In genomic region chr11:34149370-34149976, GRCm38 (mm10) we compare ENCODE assay signal across 9 mouse cellular contexts. TPM values are rescaled to one million over a fixed set of nuclear protein-coding genes. Genes with fewer than 3 reads are reported as not detected.
DNase-seq lines count a peak whose midpoint lies in the region; ATAC-seq and TF ChIP-seq lines count a peak whose summit lies in the region.
"Had no signal": no experiment of that assay in that cellular context is flagged by ENCODE, and none has a peak within 500 bp of the region (broad histone marks: within the 10 kb centered on the region; RNA-seq: fewer than 3 reads in every experiment).

No protein-coding gene starts in this region.

- TF ChIP-seq POLR2A in MEL (IDR thresholded peaks at IDR 0.05; ENCODE audit: control insufficient read depth in 1 of 2, insufficient read depth in 1 of 2, low read depth in 1 of 2, low read length in 2 of 2, poor library complexity in 1 of 2), result no peak

- H3K36me3 ChIP-seq in MEL (ENCODE audit: control insufficient read depth in 1 of 2, insufficient read depth in 2 of 2, low read length in 2 of 2), result no peaks in the 10 kb centered on the region
- no peaks in the 10 kb centered on the region for H3K36me3 ChIP-seq in forebrain, embryonic 13.5 days (ENCODE audit: poor library complexity, severe bottlenecking)
- H3K36me3 ChIP-seq in hindbrain, embryonic 10.5 days, result no peaks in the 10 kb centered on the region
- no peaks in the 10 kb centered on the region for H3K36me3 ChIP-seq in lung, postnatal 0 days (ENCODE audit: insufficient read depth, low read length)

- H3K4me1 ChIP-seq in MEL (ENCODE audit: control insufficient read depth in 1 of 2, insufficient read depth in 2 of 2, low read length in 2 of 2), result no peaks in the 10 kb centered on the region
- no peaks in the 10 kb centered on the region for H3K4me1 ChIP-seq in forebrain, embryonic 13.5 days
- H3K4me1 ChIP-seq in hindbrain, embryonic 10.5 days (replicated peaks), result peaks cover 3% of the 10 kb centered on the region; the same call in 1 of the 2 replicates
- H3K4me1 ChIP-seq in lung, postnatal 0 days (ENCODE audit: insufficient read depth, low read depth, low read length), result no peaks in the 10 kb centered on the region

- peak; percentile 85 for ATAC-seq in forebrain, embryonic 13.5 days
- ATAC-seq in lung, postnatal 0 days, result peak; percentile 79

- DNase-seq in MEL (ENCODE audit: low read depth, low spot score), result peak; percentile 85
- DNase-seq in c-Kit-positive CD71-positive TER-119-positive erythroid progenitor cells, embryonic 14.5 days (ENCODE audit: low spot score), result peak; percentile 27
- peak; percentile 78 for DNase-seq in hindbrain, embryonic 10.5 days (ENCODE audit: low spot score)
- peak; percentile 90 for DNase-seq in layer of hippocampus, adult 9-10 months (ENCODE audit: low spot score)
- peak; percentile 90 for DNase-seq in lung, postnatal 0 days (ENCODE audit: low spot score)
- peak; percentile 36 for DNase-seq in retina, adult 2 months (ENCODE audit: low read depth, low spot score)
- peak; percentile 46 to 59 for DNase-seq in thymus, postnatal 36 days

- H3K9ac ChIP-seq in MEL (ENCODE audit: control insufficient read depth, low read depth, low read length, poor library complexity, severe bottlenecking), result no peak overlapping the region
- H3K9ac ChIP-seq in forebrain, embryonic 13.5 days, result no peak overlapping the region
- no peak overlapping the region for H3K9ac ChIP-seq in lung, postnatal 0 days (replicated peaks; ENCODE audit: low read depth)

- no peaks in the 10 kb centered on the region for H3K9me3 ChIP-seq in MEL (replicated peaks; ENCODE audit: insufficient read depth, low read length)
- H3K9me3 ChIP-seq in forebrain, embryonic 13.5 days (replicated peaks), result no peaks in the 10 kb centered on the region
- no peaks in the 10 kb centered on the region for H3K9me3 ChIP-seq in hindbrain, embryonic 10.5 days
- H3K9me3 ChIP-seq in lung, postnatal 0 days (ENCODE audit: low read length), result no peaks in the 10 kb centered on the region

- WGBS in forebrain, embryonic 13.5 days, result 36% methylated on average over 5 of the region's 5 CpGs
- WGBS in hindbrain, embryonic 10.5 days, result 33% methylated on average over 5 of the region's 5 CpGs
- 26% methylated on average over 5 of the region's 5 CpGs for WGBS in lung, postnatal 0 days

- H3K27ac ChIP-seq in MEL (ENCODE audit: control insufficient read depth, low read depth, low read length), result no peak overlapping the region
- H3K27ac ChIP-seq in forebrain, embryonic 13.5 days, result no peak overlapping the region
- H3K27ac ChIP-seq in hindbrain, embryonic 10.5 days, result no peak overlapping the region
- H3K27ac ChIP-seq in lung, postnatal 0 days (ENCODE audit: low read length), result no peak overlapping the region

- no peak overlapping the region for H3K4me3 ChIP-seq in MEL (ENCODE audit: control insufficient read depth in 1 of 2, insufficient read depth in 1 of 2, low read depth in 2 of 2, low read length in 2 of 2)
- H3K4me3 ChIP-seq in forebrain, embryonic 13.5 days, result no peak overlapping the region
- no peak overlapping the region for H3K4me3 ChIP-seq in hindbrain, embryonic 10.5 days
- H3K4me3 ChIP-seq in lung, postnatal 0 days (ENCODE audit: low read depth, low read length), result no peak overlapping the region

- H3K79me2 ChIP-seq in MEL (ENCODE audit: control insufficient read depth, insufficient read depth, low read length, poor library complexity), result no peaks in the 10 kb centered on the region

- no peak for TF ChIP-seq EP300 in MEL (IDR thresholded peaks at IDR 0.05; ENCODE audit: low read depth in 1 of 2, low read length in 2 of 2)
- no peak for TF ChIP-seq EP300 in lung, postnatal 0 days (IDR thresholded peaks at IDR 0.05)

- TF ChIP-seq CTCF in MEL (IDR thresholded peaks at IDR 0.05 in 2 of 3, conservative IDR thresholded peaks at IDR 0.05 in 1 of 3; ENCODE audit: control insufficient read depth in 1 of 3, insufficient read depth in 1 of 3, low read depth in 2 of 3, low read length in 3 of 3, poor library complexity in 1 of 3, severe bottlenecking in 1 of 3), result peak; percentile 67 to 94 (median 93)
- TF ChIP-seq CTCF in lung, postnatal 0 days (IDR thresholded peaks at IDR 0.05), result peak; percentile 85

- peak; percentile 91 for TF ChIP-seq RAD21 in MEL (IDR thresholded peaks at IDR 0.05; ENCODE audit: low read depth, low read length)

- H3K4me2 ChIP-seq in forebrain, embryonic 13.5 days, result no peak overlapping the region
- H3K4me2 ChIP-seq in lung, postnatal 0 days (replicated peaks; ENCODE audit: low read depth, low read length), result no peak overlapping the region

- H3K27me3 ChIP-seq in MEL (ENCODE audit: control insufficient read depth in 1 of 2, insufficient read depth in 2 of 2, low read length in 2 of 2), result peaks cover 5 to 7% of the 10 kb centered on the region in 2 experiments
- H3K27me3 ChIP-seq in forebrain, embryonic 13.5 days, result peaks cover 28% of the 10 kb centered on the region
- no peaks in the 10 kb centered on the region for H3K27me3 ChIP-seq in hindbrain, embryonic 10.5 days (ENCODE audit: insufficient read depth, poor library complexity, severe bottlenecking)
- H3K27me3 ChIP-seq in lung, postnatal 0 days (replicated peaks; ENCODE audit: insufficient read depth, low read length), result no peaks in the 10 kb centered on the region

TF ChIP-seq in MEL, 35 proteins besides CTCF, POLR2A, EP300 and RAD21:
- TF ChIP-seq BHLHE40 (IDR thresholded peaks at IDR 0.05; ENCODE audit: borderline replicate concordance, low read depth, low read length) (no peak), ZC3H11A (IDR thresholded peaks at IDR 0.05; ENCODE audit: low read depth, low read length) (peak; percentile 71), ELF1 (IDR thresholded peaks at IDR 0.05; ENCODE audit: low read depth, low read length) (no peak), SMC3 (IDR thresholded peaks at IDR 0.05; ENCODE audit: low read depth, low read length) (peak; percentile 86)
TF ChIP-seq in MEL: peak in this region for 2.

RNA-seq across cellular contexts. Expression of gene 4930469K13Rik, which starts 51.1 kb away (rescaled TPM):
- 0.23 TPM in 1 of 2 replicates, not detected in the other for total RNA-seq in MEL (2012; rRNA removed)
- under 1 TPM in 1 of 2 experiments, not detected in 1; 0.29 TPM for polyA plus RNA-seq in MEL (2012; ENCODE audit: insufficient read depth in 1 of 2, insufficient read length in 2 of 2, low read depth in 1 of 2, low replicate concordance in 2 of 2, missing spikeins in 1 of 2)
- not detected in 2 replicates for polyA plus RNA-seq in forebrain, embryonic 13.5 days (2015; fragmentation: Nextera tagmentation; extraction: Ambion mirVana)
- polyA plus RNA-seq in hindbrain, embryonic 10.5 days (2016; fragmentation: Nextera tagmentation; extraction: Ambion mirVana), result not detected in 2 replicates
- not detected in 2 replicates for polyA plus RNA-seq in lung, postnatal 0 days (2015; fragmentation: Nextera tagmentation; extraction: Ambion mirVana)
- polyA plus RNA-seq: liver, embryonic 16.5 days had no signal

RNA-seq across cellular contexts. Expression of gene Foxi1, which starts 58.4 kb away (rescaled TPM):
- not detected in 2 replicates for total RNA-seq in MEL (2012; rRNA removed)
- not detected for polyA plus RNA-seq in MEL (2012; ENCODE audit: insufficient read depth in 1 of 2, insufficient read length in 2 of 2, low read depth in 1 of 2, low replicate concordance in 2 of 2, missing spikeins in 1 of 2)
- not detected in 2 replicates for polyA plus RNA-seq in forebrain, embryonic 13.5 days (2015; fragmentation: Nextera tagmentation; extraction: Ambion mirVana)
- 0.17 TPM in 1 of 2 replicates, not detected in the other for polyA plus RNA-seq in hindbrain, embryonic 10.5 days (2016; fragmentation: Nextera tagmentation; extraction: Ambion mirVana)
- polyA plus RNA-seq in lung, postnatal 0 days (2015; fragmentation: Nextera tagmentation; extraction: Ambion mirVana), result not detected in 2 replicates
- polyA plus RNA-seq: liver, embryonic 16.5 days had no signal

Comparison
In these comparisons a context has a peak if more than half of its experiments do, and no peak if none do; other contexts are left out.
1. DNase-seq: peak in every context shown above with its lines; median percentile 90 in layer of hippocampus, adult 9-10 months; 90 in lung, postnatal 0 days; 85 in MEL; 78 in hindbrain, embryonic 10.5 days; 52 in thymus, postnatal 36 days; 36 in retina, adult 2 months; 27 in c-Kit-positive CD71-positive TER-119-positive erythroid progenitor cells, embryonic 14.5 days.